Mouse (Mus musculus) heart, postnatal 25 days (tissue): ENCODE measurements around the gene Slc29a4. TPM values are rescaled to one million over a fixed set of nuclear protein-coding genes. Genes with fewer than 3 reads are reported as not detected.

Experiments used
- DNase-seq: peaks from one replicate; pipeline ENCODE4 v3.0.0; 2022; ENCODE audit warnings: low spot score
- intact Hi-C: fragments of 180-260 bp; cut with DNase I; formaldehyde crosslinking; loops from one replicate; pipeline ENCODE4 v1.15.1; 2025
- total RNA-seq, 2 experiments: library from RNA; stranded (reverse); gene quantifications; 2 replicates each; pipeline ENCODE4 v1.2.3; 2021

The Slc29a4 gene
- under 1 TPM; 0.34 to 0.65 TPM for total RNA-seq

DNA sequence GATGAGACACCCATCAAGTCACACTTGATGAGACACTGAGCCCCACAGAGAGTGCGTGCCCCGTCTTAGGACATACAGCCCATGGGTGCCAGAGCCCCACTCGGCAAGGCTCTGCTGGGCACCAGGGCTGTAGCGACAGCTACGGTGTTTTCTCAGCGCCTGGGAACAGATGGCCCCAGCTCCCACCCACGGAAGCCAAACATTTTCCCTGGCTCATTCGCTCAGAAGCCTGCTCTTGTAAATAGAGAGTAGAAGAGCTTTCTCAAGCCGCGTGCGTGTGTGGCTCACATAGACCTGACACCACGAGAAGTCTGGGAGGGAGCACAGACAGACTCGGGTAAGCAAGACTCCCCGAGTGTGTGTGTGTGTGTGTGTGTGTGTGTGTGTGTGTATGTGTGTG is at the start of gene Slc29a4:
Gene Slc29a4, plus strand, starts transcription at position 265 of the 400 bp plus-strand sequence.
- intact Hi-C loops: no loop called here
- DNase-seq: no peak

DNA sequence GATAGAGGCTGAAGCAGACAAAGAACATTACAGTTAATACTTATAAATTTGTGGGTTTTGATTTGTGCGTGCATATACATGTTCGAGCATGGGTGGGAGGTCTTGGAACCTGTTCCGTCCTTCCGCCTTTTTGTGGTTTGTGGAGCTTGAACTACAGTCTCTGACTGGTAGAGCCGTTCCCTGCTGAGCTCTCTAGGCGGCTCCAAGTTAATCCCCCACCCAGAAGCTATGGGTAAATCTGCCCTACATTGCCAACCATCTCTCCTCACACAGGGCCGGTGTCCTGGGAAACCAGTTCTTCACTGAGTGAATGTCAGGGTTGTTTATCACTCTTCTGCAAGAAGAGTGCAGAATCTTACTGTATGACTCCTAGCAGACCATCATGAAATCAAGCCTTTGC is 44.1 kb upstream of the Slc29a4 start:
- no peak for DNase-seq
- intact Hi-C loops: no loop called here

DNA sequence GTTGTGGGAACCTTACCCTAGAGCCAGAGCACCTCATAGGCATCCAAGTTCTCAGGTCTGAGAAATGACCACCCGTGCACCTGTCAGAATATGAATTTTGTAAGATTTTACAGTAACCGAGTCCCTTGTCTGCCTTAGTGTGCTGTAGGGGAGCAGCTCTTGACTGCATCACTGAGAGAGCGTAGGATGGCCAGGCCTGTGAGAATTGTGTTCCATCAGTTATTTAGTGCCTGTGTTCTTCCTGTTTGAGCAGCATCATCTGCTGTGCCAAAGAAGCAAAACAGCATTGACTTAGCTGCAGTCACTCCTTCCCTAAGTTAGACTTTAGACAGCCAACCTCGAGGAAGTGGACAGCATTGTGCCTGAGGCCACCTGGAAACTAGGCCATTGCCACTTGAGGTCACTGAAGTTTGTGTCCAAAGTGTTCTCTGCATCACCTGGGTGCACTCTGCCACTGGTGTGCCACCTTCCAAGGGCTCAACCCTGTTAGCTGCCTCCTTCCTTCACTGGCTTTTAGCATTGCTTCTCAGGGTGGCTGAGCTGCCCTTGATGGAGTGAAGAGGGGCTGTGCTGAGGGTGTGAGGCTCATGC is 42.8 kb upstream of the Slc29a4 start:
- intact Hi-C loops: no loop called here

DNA sequence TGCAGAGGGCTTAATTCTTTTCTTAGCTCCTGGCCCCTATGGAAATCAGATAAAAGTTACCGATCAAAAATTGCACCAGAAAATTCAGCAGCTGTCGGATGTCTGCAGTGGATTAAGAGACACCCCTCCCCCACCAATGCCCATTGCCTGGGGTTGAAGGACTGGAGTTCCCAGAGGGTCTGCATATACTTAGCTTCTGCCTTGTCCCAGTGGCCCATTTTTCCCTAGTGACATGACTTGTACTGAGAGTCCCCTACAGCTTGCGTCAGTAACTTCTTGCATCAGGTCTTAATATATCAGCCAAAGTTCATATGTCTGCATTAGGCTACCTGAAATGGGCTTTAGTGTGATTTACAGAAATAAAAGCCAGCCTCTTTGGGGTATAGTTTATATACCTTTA is 41.9 kb upstream of the Slc29a4 start:
- no peak for DNase-seq
- intact Hi-C loops: no loop called here

More for the DNA sequence above, 42.8 kb upstream of the Slc29a4 start:
- no peak for DNase-seq

GRCm38 (mm10) chr5:142650794-142651497 is 41.4 kb upstream of the Slc29a4 start:
- DNase-seq: no peak
- intact Hi-C loops: no loop called here

DNA sequence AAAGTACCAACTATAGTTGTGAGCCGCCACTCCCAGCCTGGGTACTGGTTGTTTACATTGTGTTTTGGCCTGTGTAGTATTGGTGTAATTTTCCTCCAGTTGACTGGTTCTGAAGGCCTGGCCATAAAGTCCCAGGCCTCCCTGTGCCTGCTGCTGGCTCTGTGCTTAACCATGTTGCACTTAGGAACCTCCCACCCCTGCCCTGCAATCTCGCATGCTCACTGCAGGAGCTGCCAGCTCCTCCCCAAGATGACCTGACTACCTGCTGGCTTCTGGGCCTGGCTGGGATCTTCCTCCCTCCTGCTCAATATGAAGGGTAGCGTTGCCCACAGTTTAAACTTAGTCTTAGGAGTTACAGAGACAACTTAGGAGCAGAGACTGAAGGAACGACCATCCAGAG is 40.0 kb upstream of the Slc29a4 start:
- DNase-seq: no peak
- intact Hi-C loops: no loop called here

DNA sequence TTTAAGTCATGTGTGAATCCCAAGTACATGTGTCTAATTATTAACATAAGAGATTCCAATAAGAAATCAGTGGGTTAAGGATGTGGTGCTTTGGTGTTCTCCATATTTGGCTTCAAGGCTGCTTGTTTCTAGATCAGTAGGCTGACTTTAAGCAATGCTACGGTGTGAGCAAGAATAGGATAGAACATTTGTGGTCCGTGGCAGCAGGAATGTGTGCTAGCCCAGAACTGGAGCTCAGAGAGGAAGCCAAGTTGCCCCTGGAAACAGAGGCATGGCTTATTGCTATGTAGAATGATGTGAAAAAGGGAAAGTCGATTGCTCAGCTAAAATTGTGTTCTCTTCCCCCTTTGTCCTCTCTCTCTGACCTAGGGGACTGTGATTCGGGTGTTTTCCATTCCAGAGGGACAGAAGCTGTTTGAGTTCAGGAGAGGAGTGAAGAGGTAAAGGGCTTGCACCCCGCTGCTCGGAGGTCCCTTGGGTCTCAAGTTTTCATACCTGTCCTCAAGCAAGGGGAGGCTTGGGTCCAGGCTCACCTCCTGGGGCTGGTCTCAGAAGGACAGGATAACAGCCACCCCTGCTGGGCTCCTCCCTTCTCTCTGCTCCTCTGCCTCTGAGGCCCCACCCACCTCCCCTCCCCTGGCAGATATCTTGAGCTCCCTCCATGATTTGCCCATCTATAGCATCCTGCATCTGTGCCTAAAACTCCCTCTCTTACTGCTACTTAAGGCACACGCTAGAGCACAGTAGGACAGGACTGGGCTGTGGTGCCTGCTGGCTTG is 31.5 kb upstream of the Slc29a4 start:
- DNase-seq: no peak
- intact Hi-C loops: no loop called here

GRCm38 (mm10) chr5:142667921-142668320 is 24.4 kb upstream of the Slc29a4 start:
- intact Hi-C loops: no loop called here
- no peak for DNase-seq

- intact Hi-C loops: no loop called here
- DNase-seq: no peak
These were observed 23.6 kb upstream of the Slc29a4 start for GRCm38 (mm10) chr5:142668556-142669263.

DNA sequence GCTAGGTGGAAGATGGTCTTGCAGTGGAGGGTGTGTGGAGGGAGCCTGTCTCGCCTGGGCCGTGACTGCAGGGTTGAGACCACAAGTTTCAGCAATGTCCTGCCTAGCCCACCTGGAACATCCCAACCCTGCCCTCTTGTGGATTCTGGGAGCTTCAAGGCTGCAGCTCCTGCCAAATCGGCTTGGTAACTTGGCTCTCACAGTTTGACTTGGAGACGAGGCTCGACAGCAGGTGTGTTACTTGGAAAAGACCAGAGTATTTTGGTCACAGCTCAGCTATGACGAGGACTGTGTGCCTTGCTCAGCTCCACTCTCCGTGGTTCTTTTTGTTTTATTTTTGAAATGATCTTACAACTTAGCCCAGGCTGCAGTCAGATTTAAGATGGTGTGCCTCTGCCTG is 22.6 kb upstream of the Slc29a4 start:
- DNase-seq: no peak
- intact Hi-C loops: no loop called here

- intact Hi-C loops: no loop called here
These were observed 19.2 kb upstream of the Slc29a4 start for GRCm38 (mm10) chr5:142673082-142673481.

DNA sequence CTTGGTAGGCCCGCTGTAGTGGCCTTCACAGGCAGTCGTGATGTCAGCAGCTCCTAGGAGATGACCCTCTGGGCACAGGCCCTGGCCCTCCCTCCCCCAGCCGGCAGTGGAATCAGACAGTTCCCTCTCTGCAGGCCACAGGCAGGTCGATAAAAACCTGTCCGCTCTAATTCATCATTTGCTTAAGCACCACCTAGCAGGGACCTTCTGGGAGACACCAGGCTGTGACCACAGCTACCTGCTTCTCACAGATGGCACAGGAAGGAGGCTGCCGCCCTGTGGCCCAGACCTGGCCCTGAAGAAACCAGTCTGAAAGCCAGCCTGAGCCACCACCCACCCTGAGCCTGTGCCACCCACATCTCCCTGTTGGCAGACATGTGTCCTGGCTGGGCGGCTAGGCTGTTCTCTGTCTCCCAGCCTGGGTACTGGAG is 14.2 kb upstream of the Slc29a4 start:
- intact Hi-C loops: no loop called here
- no peak for DNase-seq

More at GRCm38 (mm10) chr5:142673082-142673481, 19.2 kb upstream of the Slc29a4 start:
- DNase-seq: no peak

DNA sequence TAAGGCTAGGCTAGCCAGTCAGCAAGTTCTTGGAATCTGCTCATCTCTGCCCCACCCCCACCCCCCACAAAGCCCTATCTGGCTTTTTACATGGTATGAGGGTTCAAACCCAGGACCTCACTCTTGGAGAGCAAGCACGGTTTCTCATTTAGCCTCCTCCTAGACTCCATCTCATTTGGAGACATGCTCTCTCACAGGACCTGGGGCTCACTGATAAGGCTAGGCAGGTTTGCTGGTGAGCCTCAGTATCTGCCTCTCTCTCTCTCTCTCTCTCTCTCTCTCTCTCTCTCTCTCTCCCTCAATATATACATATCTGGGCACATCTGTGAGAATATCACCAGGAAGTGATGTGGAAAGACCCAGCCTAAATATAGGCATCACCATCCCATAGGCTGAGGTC is 13.2 kb upstream of the Slc29a4 start:
- no peak for DNase-seq
- intact Hi-C loops: no loop called here

DNA sequence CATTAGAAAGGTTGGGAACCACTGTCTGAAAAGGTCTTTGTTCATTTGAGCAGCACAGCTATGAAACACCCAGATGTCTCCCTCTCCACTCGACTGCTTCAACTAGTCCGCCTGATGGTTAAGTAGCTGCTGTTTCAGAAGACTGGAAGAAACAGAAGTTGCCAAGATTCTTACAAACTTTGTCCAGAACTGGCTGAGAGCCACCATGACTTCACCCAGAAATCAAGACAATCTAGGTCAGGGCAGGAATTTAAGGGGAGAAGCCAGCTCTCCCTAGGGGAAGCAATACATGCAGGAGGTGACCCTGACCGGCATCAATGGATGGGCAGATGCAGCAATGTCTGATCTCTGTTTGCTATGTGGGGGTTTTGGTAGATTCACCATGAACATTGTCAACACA is 10.4 kb upstream of the Slc29a4 start:
- intact Hi-C loops: no loop called here
- DNase-seq: no peak

- no peak for DNase-seq
- intact Hi-C loops: no loop called here
These were observed 9.8 kb upstream of the Slc29a4 start for GRCm38 (mm10) chr5:142682529-142682928.

DNA sequence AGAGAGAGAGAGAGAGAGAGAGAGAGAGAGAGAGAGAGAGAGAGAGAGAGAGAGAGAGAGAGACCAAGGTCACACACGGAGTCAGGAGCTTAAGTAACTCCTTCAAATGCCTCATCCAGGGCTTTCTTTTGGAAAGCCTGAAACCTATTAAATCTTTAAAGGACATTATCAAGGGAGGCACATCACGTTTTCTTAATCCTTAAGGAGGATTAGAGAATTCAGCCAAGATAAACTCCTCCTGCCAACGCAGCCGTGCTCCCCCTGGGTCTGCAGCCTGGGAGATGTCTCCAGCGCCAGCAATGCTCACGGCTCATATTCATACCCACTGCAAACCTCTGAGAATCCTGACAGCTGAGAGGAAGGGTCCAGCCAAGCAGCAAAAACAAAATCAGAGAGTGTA is 3.4 kb upstream of the Slc29a4 start:
- no peak for DNase-seq
- intact Hi-C loops: no loop called here

DNA sequence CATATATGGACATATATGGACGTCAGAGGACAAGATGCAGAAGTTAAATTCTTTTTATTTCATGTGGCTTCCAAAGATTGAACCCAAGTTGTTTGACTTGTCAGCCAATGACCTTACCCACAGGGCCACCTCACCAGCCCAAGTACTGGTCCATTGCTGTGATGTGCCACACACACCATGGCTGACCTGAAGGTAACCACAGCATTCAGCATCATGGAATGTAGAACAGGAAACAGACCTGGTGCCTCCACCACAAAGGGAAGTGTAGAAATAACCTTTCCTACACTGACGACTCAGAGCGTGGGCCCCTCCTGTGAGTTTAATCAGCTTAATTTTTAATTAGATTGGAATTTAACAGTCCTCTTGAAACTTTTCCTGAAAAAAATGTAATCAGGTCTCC is 2.0 kb upstream of the Slc29a4 start:
- intact Hi-C loops: no loop called here
- no peak for DNase-seq

DNA sequence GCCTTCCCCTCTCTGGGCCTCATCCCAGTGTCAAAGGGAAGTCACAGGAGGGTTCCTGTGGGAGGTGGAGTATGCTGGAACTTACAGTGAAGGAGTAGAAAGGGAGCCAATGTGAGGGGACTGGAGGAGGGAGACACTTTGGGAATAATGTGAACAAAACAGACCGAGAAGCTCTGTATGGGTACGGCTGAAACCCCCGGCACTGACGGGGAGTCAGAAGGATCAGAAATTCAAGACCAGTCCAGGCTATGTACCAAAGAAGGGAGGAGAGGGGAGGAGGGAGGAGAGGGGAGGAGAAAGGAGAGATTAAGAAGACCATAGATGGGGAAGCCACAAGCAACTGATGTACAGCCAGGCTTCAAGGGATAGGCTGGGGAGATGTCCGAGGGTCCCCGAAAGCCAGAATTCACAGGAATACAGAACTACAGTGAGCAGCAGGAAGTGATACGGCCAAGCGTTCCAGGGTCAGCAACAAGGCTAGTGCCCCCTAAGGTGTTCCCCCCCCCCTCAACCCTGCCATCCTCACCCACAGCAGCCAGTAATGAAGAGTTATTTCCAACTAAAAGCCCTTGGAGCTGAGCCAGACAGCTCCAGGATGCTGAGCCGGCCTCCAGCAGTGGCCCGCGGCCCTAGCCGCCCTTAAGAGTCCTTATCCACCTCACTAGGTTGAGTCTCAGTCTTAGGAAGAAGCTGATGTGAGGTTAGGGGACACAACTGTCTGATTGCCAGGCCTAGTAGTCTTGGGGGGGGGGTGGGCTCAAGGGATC is 842 bp downstream of the Slc29a4 start:
- no peak for DNase-seq

GRCm38 (mm10) chr5:142693738-142694430 is 1.6 kb downstream of the Slc29a4 start:
- no peak for DNase-seq
- intact Hi-C loops: no loop called here

More for the DNA sequence above, 842 bp downstream of the Slc29a4 start:
- intact Hi-C loops: no loop called here
